Mouse (Mus musculus) CH12.LX (cell line): Measurements from ENCODE around the gene Lmtk2.

Source experiments
- E2F4 ChIP-seq: IDR thresholded peaks from 2 replicates; pipeline ENCODE4 v1.6.1; 2011; ENCODE audit warnings: low read depth, low read length, improper control_type of control experiment; ENCODE audit not compliant: insufficient replicate concordance
- EP300 ChIP-seq: IDR thresholded peaks from 2 replicates; pipeline ENCODE4 v1.6.1; 2011; ENCODE audit warnings: low read length, improper control_type of control experiment

DNA sequence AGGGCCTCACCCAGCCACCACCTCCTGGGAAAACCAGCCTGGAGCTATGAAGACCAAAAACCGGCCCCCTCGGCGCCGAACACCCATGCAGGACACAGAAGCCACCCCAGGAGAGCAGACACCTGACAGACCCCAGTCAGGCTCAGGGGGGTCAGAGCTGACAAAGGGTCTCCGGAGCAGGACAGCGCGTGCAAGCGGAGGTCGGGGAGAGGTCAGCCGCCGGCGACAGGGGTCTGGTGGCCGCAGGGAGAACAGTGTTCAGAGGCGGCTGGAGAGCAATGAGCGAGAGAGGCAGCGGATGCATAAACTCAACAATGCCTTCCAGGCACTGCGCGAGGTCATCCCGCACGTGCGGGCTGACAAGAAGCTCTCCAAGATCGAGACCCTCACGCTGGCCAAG lies 90.8 kb downstream of the Lmtk2 start:
- no peak for TF ChIP-seq EP300
- TF ChIP-seq E2F4 = no peak
